Mouse (Mus musculus) embryonic fibroblast, embryonic 13.5 days (primary cell): ENCODE results near the gene Mettl17.

Source experiments
- CTCF ChIP-seq: IDR thresholded peaks from 2 replicates; pipeline ENCODE4 v1.5.1; 2011; ENCODE audit warnings: mild to moderate bottlenecking, control low read depth, low read length, moderate library complexity, borderline replicate concordance; ENCODE audit not compliant: insufficient read depth
- POLR2A ChIP-seq: IDR thresholded peaks from 2 replicates; pipeline ENCODE4 v1.6.1; 2011; ENCODE audit warnings: low read depth, mild to moderate bottlenecking, control low read depth, low read length, moderate library complexity

DNA sequence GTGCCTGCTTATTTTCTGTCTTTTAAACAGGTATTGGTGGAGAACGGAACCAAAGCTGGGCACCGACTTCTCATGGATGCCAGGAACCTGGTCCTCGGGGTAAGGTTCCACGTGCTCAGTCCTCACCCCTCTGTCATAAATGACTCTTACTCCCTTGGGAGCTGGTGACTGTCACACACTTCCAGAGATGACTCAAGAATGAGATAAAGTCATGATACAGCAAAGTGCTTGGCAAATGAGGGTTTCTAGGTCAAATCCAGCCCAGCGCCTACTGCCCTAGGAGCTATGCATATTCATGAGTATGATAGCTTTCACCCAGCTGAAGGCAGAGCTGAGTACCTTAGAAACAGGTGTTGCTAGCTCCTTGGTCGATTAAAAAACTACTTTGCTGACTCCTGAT lies 5.2 kb downstream of the Mettl17 start:
- TF ChIP-seq CTCF: no peak
- no peak for TF ChIP-seq POLR2A
